Mouse (Mus musculus): Measurements from ENCODE around the gene Dvl1.

GRCm38 (mm10) chr4:155883587-155883986, 36.4 kb downstream of the Dvl1 start:
- TF ChIP-seq GATA1 (IDR thresholded peaks at IDR 0.05; ENCODE audit: low read length): no peak
- TF ChIP-seq TAL1 (IDR thresholded peaks at IDR 0.05; ENCODE audit: low read length): no peak

All from erythroblast, embryonic 14.5 days (primary cell).